Comparison of ENCODE assay signal across 9 mouse cellular contexts in the genomic region with DNA sequence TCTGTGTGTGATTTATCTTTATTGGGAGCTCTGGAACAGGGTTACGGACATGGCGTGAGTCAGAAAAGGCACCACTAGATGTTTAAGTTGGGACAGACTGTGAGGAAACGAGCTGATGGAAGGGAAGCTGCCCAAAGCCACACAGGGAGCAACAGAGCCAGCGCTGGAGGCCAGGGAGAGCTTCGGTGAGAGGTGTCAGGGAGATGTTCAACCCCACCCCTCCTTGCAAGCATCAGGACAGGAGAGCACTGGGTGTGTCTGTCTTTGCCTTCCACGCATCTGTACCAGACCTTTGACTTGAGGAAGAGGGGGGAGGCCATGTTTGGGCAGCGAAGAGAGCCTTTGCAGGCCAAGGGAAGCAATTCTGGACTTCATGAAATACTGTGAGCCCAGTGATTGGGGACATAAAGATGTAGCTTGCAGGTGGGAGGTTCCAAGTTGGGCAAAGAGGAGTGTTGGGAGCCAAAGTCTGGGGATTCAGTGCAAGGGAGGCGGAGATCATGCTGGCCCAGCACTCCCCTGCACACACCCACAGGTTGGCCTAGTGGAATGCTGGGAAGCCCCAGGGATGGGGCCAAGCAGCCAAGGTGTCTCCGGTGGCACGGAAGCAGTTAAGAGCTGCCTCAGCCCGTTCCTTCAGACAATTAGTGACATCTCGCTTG. TPM values are rescaled to one million over a fixed set of nuclear protein-coding genes. Genes with fewer than 3 reads are reported as not detected.
DNase-seq lines count a peak whose midpoint lies in the region; ATAC-seq lines count a peak whose summit lies in the region.
"Had no signal": no experiment of that assay in that cellular context is flagged by ENCODE, and none has a peak within 500 bp of the region (broad histone marks: within the 10 kb centered on the region; RNA-seq: fewer than 3 reads in every experiment).

No protein-coding gene starts in this region.

- H3K4me1 ChIP-seq in stomach, embryonic 16.5 days (ENCODE audit: control insufficient read depth, insufficient read depth, low read length) = peaks cover 95% of the 10 kb centered on the region

- H3K9ac ChIP-seq in stomach, embryonic 16.5 days (ENCODE audit: low read length) = peak overlapping the region; percentile 33; the same call in 1 of the 2 replicates
- H3K9ac ChIP-seq: liver, embryonic 15.5 days had no signal

- 38% methylated on average over 12 of the region's 12 CpGs for WGBS in stomach, embryonic 16.5 days

- no peaks in the 10 kb centered on the region for H3K36me3 ChIP-seq in stomach, embryonic 16.5 days (ENCODE audit: control insufficient read depth, insufficient read depth, low read length)
- H3K36me3 ChIP-seq: liver, embryonic 15.5 days had no signal

- peak; percentile 41 to 51 for DNase-seq in cerebellum, adult 18-20 months
- DNase-seq in cerebellum, adult 11-12 months = no peak
- peak; percentile 70 for DNase-seq in right cerebral cortex, adult 18-20 months
- no peak for DNase-seq in right cerebral cortex, postnatal 14 days
- peak; percentile 58 for DNase-seq in kidney, postnatal 14 days
- no peak for DNase-seq in cerebellum, adult 11 months
- DNase-seq in embryo, embryonic 10 days (ENCODE audit: low spot score) = no peak

- no peaks in the 10 kb centered on the region for H3K9me3 ChIP-seq in stomach, embryonic 16.5 days (replicated peaks; ENCODE audit: control insufficient read depth, low read length)
- H3K9me3 ChIP-seq: liver, embryonic 15.5 days had no signal

- H3K27me3 ChIP-seq in stomach, embryonic 16.5 days (ENCODE audit: control insufficient read depth, insufficient read depth, low read length) = no peaks in the 10 kb centered on the region

- H3K4me3 ChIP-seq in stomach, embryonic 16.5 days (replicated peaks; ENCODE audit: low read length) = no peak overlapping the region
- H3K4me3 ChIP-seq: liver, embryonic 15.5 days had no signal

- ATAC-seq in stomach, embryonic 16.5 days (ENCODE audit: insufficient read depth, low FRiP score) = no peak

- H3K4me2 ChIP-seq in stomach, embryonic 16.5 days (ENCODE audit: low read depth, low read length) = no peak overlapping the region
- H3K4me2 ChIP-seq: liver, embryonic 15.5 days had no signal

- 0 out of 2 replicates have a peak overlapping the region, but pooled peaks have one; percentile 29 for H3K27ac ChIP-seq in stomach, embryonic 16.5 days (ENCODE audit: low read length)
- H3K27ac ChIP-seq: liver, embryonic 15.5 days had no signal

RNA-seq across cellular contexts. Expression of a gene that starts 35.8 kb away (rescaled TPM):
- 4.9 and 7.1 TPM in 2 replicates for polyA plus RNA-seq in stomach, embryonic 16.5 days (2015; fragmentation: Nextera tagmentation; extraction: Ambion mirVana)

Comparison
In these comparisons a context has a peak if more than half of its experiments do, and no peak if none do; other contexts are left out.
1. DNase-seq: peak in cerebellum, adult 18-20 months (2 of 2), right cerebral cortex, adult 18-20 months (single experiment) and kidney, postnatal 14 days (single experiment); none in cerebellum, adult 11-12 months (single experiment), right cerebral cortex, postnatal 14 days (single experiment), cerebellum, adult 11 months (single experiment) and embryo, embryonic 10 days (single experiment).